In genomic region chr8:82317446-82317845, GRCm38 (mm10) we compare ENCODE assay signal across 18 mouse cellular contexts.
DNase-seq lines count a peak whose midpoint lies in the region; TF ChIP-seq lines count a peak whose summit lies in the region.
"Had no signal": no experiment of that assay in that cellular context is flagged by ENCODE, and none has a peak within 500 bp of the region (broad histone marks: within the 10 kb centered on the region; RNA-seq: fewer than 3 reads in every experiment).

No protein-coding gene starts in this region.

- no peaks in the 10 kb centered on the region for H3K79me2 ChIP-seq in MEL (ENCODE audit: control insufficient read depth, insufficient read depth, low read length, poor library complexity)

- TF ChIP-seq CTCF in MEL (IDR thresholded peaks at IDR 0.05 in 2 of 3, conservative IDR thresholded peaks at IDR 0.05 in 1 of 3; ENCODE audit: control insufficient read depth in 1 of 3, insufficient read depth in 1 of 3, low read depth in 2 of 3, low read length in 3 of 3, poor library complexity in 1 of 3, severe bottlenecking in 1 of 3), result no peak

- H3K4me3 ChIP-seq in MEL (ENCODE audit: control insufficient read depth in 1 of 2, insufficient read depth in 1 of 2, low read depth in 2 of 2, low read length in 2 of 2), result no peak overlapping the region

- peak; percentile 37 to 58; a peak in 3 of 4 replicates for TF ChIP-seq EP300 in MEL (IDR thresholded peaks at IDR 0.05; ENCODE audit: low read depth in 1 of 2, low read length in 2 of 2)

- H3K9ac ChIP-seq in MEL (ENCODE audit: control insufficient read depth, low read depth, low read length, poor library complexity, severe bottlenecking), result no peak overlapping the region

- H3K4me1 ChIP-seq in MEL (ENCODE audit: control insufficient read depth in 1 of 2, insufficient read depth in 2 of 2, low read length in 2 of 2), result peaks cover 0 to 3% of the 10 kb centered on the region in 2 experiments; a peak in 2 of 4 replicates

- H3K27me3 ChIP-seq in MEL (ENCODE audit: control insufficient read depth in 1 of 2, insufficient read depth in 2 of 2, low read length in 2 of 2), result no peaks in the 10 kb centered on the region
- H3K27me3 ChIP-seq: CH12.LX, Patski had no signal

- peaks cover 0 to 6% of the 10 kb centered on the region in 2 experiments; a peak in 2 of 4 replicates for H3K36me3 ChIP-seq in MEL (ENCODE audit: control insufficient read depth in 1 of 2, insufficient read depth in 2 of 2, low read length in 2 of 2)
- H3K36me3 ChIP-seq: G1E had no signal

- TF ChIP-seq RAD21 in MEL (IDR thresholded peaks at IDR 0.05; ENCODE audit: low read depth, low read length), result no peak

- H3K27ac ChIP-seq in MEL (ENCODE audit: control insufficient read depth, low read depth, low read length), result no peak overlapping the region

- no peak for TF ChIP-seq POLR2A in MEL (IDR thresholded peaks at IDR 0.05; ENCODE audit: control insufficient read depth in 1 of 2, insufficient read depth in 1 of 2, low read depth in 1 of 2, low read length in 2 of 2, poor library complexity in 1 of 2)

- H3K9me3 ChIP-seq in MEL (replicated peaks; ENCODE audit: insufficient read depth, low read length), result no peaks in the 10 kb centered on the region
- H3K9me3 ChIP-seq: G1E had no signal

- peak; percentile 24 for DNase-seq in retina, postnatal 1 day
- no peak for DNase-seq in retina, embryonic 14.5 days (ENCODE audit: low spot score)
- DNase-seq in MEL (ENCODE audit: low read depth, low spot score), result peak; percentile 24
- DNase-seq in ovary, postnatal 36 days (ENCODE audit: low spot score), result no peak
- DNase-seq: adrenal gland, adult 2 months; adrenal gland, adult 8-10 months; adrenal gland, postnatal 10 days; adrenal gland, postnatal 14 days; adrenal gland, postnatal 25 days; adrenal gland, postnatal 36 days; B cell, adult 2 months; cerebellum, adult 11 months; cerebellum, adult 11-12 months; cerebellum, adult 18-20 months; cerebellum, adult 2 months had no signal

TF ChIP-seq in MEL, 35 proteins besides CTCF, POLR2A, EP300 and RAD21:
- TF ChIP-seq E2F4 (IDR thresholded peaks at IDR 0.05; ENCODE audit: borderline replicate concordance, low read depth, low read length), result no peak
- TF ChIP-seq ZNF384 (IDR thresholded peaks at IDR 0.05; ENCODE audit: low read depth, low read length), result peak; percentile 85
- TF ChIP-seq NRF1 (IDR thresholded peaks at IDR 0.05; ENCODE audit: insufficient read depth, low read depth, low read length, poor library complexity, severe bottlenecking), result no peak
- no peak for TF ChIP-seq GABPA (IDR thresholded peaks at IDR 0.05; ENCODE audit: low read depth, low read length)
- TF ChIP-seq SIN3A (IDR thresholded peaks at IDR 0.05; ENCODE audit: low read length), result no peak

Comparison
In these comparisons a context has a peak if more than half of its experiments do, and no peak if none do; other contexts are left out.
1. DNase-seq: peak in retina, postnatal 1 day (single experiment) and MEL (single experiment); none in retina, embryonic 14.5 days (single experiment) and ovary, postnatal 36 days (single experiment).